Mouse (Mus musculus) CH12.LX (cell line): ENCODE results near the gene Trappc12. TPM values are rescaled to one million over a fixed set of nuclear protein-coding genes. Genes with fewer than 3 reads are reported as not detected.

ENCODE experiments used
- DNase-seq: peaks from one replicate; pipeline ENCODE4 v3.0.0-alpha.2; 2013; ENCODE audit errors: extremely low read depth
- H3K27ac ChIP-seq: 2 replicates; pipeline ENCODE4 v1.5.1; 2012; ENCODE audit warnings: low read depth, mild to moderate bottlenecking, control low read depth, moderate library complexity; ENCODE audit not compliant: insufficient read depth
- H3K27me3 ChIP-seq: replicated peaks from 2 replicates; pipeline ENCODE3; 2012; ENCODE audit warnings: inconsistent platforms
- H3K36me3 ChIP-seq, 2 experiments: replicated peaks in 1 of 2; 2 replicates each; pipeline versions ENCODE3 to v1.6.1; 2012; ENCODE audit warnings: inconsistent platforms in 1 of 2, low read length in 1 of 2, mild to moderate bottlenecking in 1 of 2, mixed read lengths in 1 of 2, moderate library complexity in 1 of 2; ENCODE audit not compliant: control insufficient read depth in 1 of 2, insufficient read depth in 1 of 2
- H3K4me1 ChIP-seq, 2 experiments: 2 replicates each; pipeline ENCODE4 v1.6.1; 2012; ENCODE audit warnings: inconsistent platforms in 1 of 2, moderate library complexity in 1 of 2; ENCODE audit not compliant: insufficient read depth in 2 of 2, control insufficient read depth in 1 of 2
- H3K4me2 ChIP-seq: 2 replicates; pipeline ENCODE4 v1.6.1; 2012; ENCODE audit warnings: low read depth, mild to moderate bottlenecking, control low read depth; ENCODE audit not compliant: poor library complexity, insufficient read depth, severe bottlenecking
- H3K4me3 ChIP-seq, 3 experiments: fragments of 150-350 bp in 1 of 3; sonication (generic) in 1 of 3; replicated peaks in 1 of 3; 2 replicates each; pipeline versions ENCODE3 to v1.5.1; 2011 to 2012; ENCODE audit warnings: low read depth in 2 of 3, low read length in 2 of 3, mild to moderate bottlenecking in 2 of 3, moderate library complexity in 2 of 3, control low read depth in 1 of 3, improper control_type of control experiment in 1 of 3, inconsistent platforms in 1 of 3, mixed read lengths in 1 of 3; ENCODE audit not compliant: poor library complexity in 1 of 3
- H3K79me2 ChIP-seq: replicated peaks from 2 replicates; pipeline ENCODE4 v1.6.1; 2012; ENCODE audit warnings: mild to moderate bottlenecking, moderate library complexity; ENCODE audit not compliant: control insufficient read depth, poor library complexity, insufficient read depth, severe bottlenecking; ENCODE audit errors: extremely low read depth
- H3K9ac ChIP-seq: 2 replicates; pipeline ENCODE4 v1.6.1; 2012; ENCODE audit warnings: low read depth, mild to moderate bottlenecking, control low read depth, moderate library complexity; ENCODE audit not compliant: insufficient read depth
- H3K9me3 ChIP-seq: replicated peaks from 2 replicates; pipeline ENCODE3; 2012; ENCODE audit warnings: low read length, inconsistent platforms, mixed read lengths
- BHLHE40 ChIP-seq: IDR thresholded peaks from 2 replicates; pipeline ENCODE4 v1.6.1; 2011; ENCODE audit warnings: mild to moderate bottlenecking, low read depth, low read length, improper control_type of control experiment
- CHD1 ChIP-seq: IDR thresholded peaks from 2 replicates; pipeline ENCODE4 v1.6.1; 2012; ENCODE audit warnings: low read depth, low read length, improper control_type of control experiment, inconsistent platforms
- CHD2 ChIP-seq: IDR thresholded peaks from 2 replicates; pipeline ENCODE4 v1.6.1; 2011; ENCODE audit warnings: low read length, improper control_type of control experiment
- E2F4 ChIP-seq: IDR thresholded peaks from 2 replicates; pipeline ENCODE4 v1.6.1; 2011; ENCODE audit warnings: low read depth, low read length, improper control_type of control experiment; ENCODE audit not compliant: insufficient replicate concordance
- ELF1 ChIP-seq: IDR thresholded peaks from 2 replicates; pipeline ENCODE4 v1.6.1; 2014; ENCODE audit warnings: low read depth, mild to moderate bottlenecking, inconsistent platforms, low read length, improper control_type of control experiment
- EP300 ChIP-seq: IDR thresholded peaks from 2 replicates; pipeline ENCODE4 v1.6.1; 2011; ENCODE audit warnings: low read length, improper control_type of control experiment
- HCFC1 ChIP-seq: IDR thresholded peaks from 2 replicates; pipeline ENCODE4 v1.6.1; 2012; ENCODE audit warnings: low read depth, mild to moderate bottlenecking, inconsistent platforms, low read length, improper control_type of control experiment
- IRF4 ChIP-seq: IDR thresholded peaks from 2 replicates; pipeline ENCODE4 v1.6.1; 2014; ENCODE audit warnings: low read depth, mild to moderate bottlenecking, inconsistent platforms, low read length, improper control_type of control experiment
- JUND ChIP-seq: conservative IDR thresholded peaks from 2 replicates; pipeline ENCODE4 v1.6.1; 2011; ENCODE audit warnings: low read depth, low read length, improper control_type of control experiment
- KAT2A ChIP-seq: IDR thresholded peaks from 2 replicates; pipeline ENCODE4 v1.6.1; 2012; ENCODE audit warnings: low read length, improper control_type of control experiment, inconsistent platforms; ENCODE audit not compliant: insufficient replicate concordance
- MAFK ChIP-seq: IDR thresholded peaks from 2 replicates; pipeline ENCODE4 v1.6.1; 2011; ENCODE audit warnings: low read length, improper control_type of control experiment; ENCODE audit not compliant: insufficient replicate concordance
- MAZ ChIP-seq: IDR thresholded peaks from 2 replicates; pipeline ENCODE4 v1.6.1; 2012; ENCODE audit warnings: low read depth, mild to moderate bottlenecking, inconsistent platforms, low read length, improper control_type of control experiment, moderate library complexity
- NRF1 ChIP-seq: IDR thresholded peaks from 2 replicates; pipeline ENCODE4 v1.6.1; 2014; ENCODE audit warnings: low read depth, mild to moderate bottlenecking, inconsistent platforms, low read length, improper control_type of control experiment, moderate library complexity
- PAX5 ChIP-seq: IDR thresholded peaks from 2 replicates; pipeline ENCODE4 v1.6.1; 2012; ENCODE audit warnings: low read length, inconsistent platforms, mixed read lengths
- RAD21 ChIP-seq: IDR thresholded peaks from 2 replicates; pipeline ENCODE4 v1.6.1; 2011; ENCODE audit warnings: low read depth, mild to moderate bottlenecking, low read length, improper control_type of control experiment, moderate library complexity
- SIN3A ChIP-seq: IDR thresholded peaks from 2 replicates; pipeline ENCODE4 v1.6.1; 2012; ENCODE audit warnings: low read length, improper control_type of control experiment, inconsistent platforms
- SMC3 ChIP-seq: IDR thresholded peaks from 2 replicates; pipeline ENCODE4 v1.6.1; 2011; ENCODE audit warnings: low read depth, low read length, improper control_type of control experiment
- TBP ChIP-seq: conservative IDR thresholded peaks from 2 replicates; pipeline ENCODE4 v1.6.1; 2011; ENCODE audit warnings: low read depth, low read length, improper control_type of control experiment
- USF2 ChIP-seq: conservative IDR thresholded peaks from 2 replicates; pipeline ENCODE4 v1.6.1; 2011; ENCODE audit warnings: low read depth, low read length, improper control_type of control experiment
- ZMIZ1 ChIP-seq: IDR thresholded peaks from 2 replicates; pipeline ENCODE4 v1.6.1; 2012; ENCODE audit warnings: low read depth, mild to moderate bottlenecking, inconsistent platforms, low read length, improper control_type of control experiment
- dilution Hi-C: fragments of 300-500 bp; cut with MboI; formaldehyde crosslinking; loops from 2 replicates; pipeline ENCODE4 v1.14.3; 2020; ENCODE audit warnings: low sequenced_read_pairs; ENCODE audit not compliant: extremely low pct_unique_long_range_greater_than_20kb, extremely low pct_ligation_motif_present
- in situ Hi-C: fragments of 300-500 bp; cut with MboI; formaldehyde crosslinking; loops from 3 replicates; pipeline ENCODE4 v1.14.3; 2019; ENCODE audit warnings: low sequenced_read_pairs, low pct_ligation_motif_present, low pct_unique_long_range_greater_than_20kb, mixed read lengths
- polyA plus RNA-seq: library from polyadenylated mRNA; unstranded; fragments of >175 nt; gene quantifications from 2 replicates; pipeline ENCODE4 v1.2.1, GENCODE M21; 2012; ENCODE audit warnings: low read depth; ENCODE audit not compliant: insufficient read length
- total RNA-seq, 2 experiments: library from RNA; depleted of rRNA; stranded (reverse); fragments of 300-350 nt in 1 of 2; fragments of >200 nt in 1 of 2; gene quantifications; 2 replicates each; pipeline ENCODE4 v1.2.3; 2012 to 2014

Gene Trappc12
- total and polyA plus RNA-seq, 3 experiments: 26.7 to 33.9 (median 28.9) TPM

- in situ Hi-C loops: no loop called here
- Histone ChIP-seq H3K9ac (no peak overlapping the region), H3K36me3 (peaks cover 30 to 69% of the 10 kb centered on the region in 2 experiments), H3K27ac (0 out of 2 replicates have a peak overlapping the region, but pooled peaks have one; percentile 12), H3K4me3 (no peak overlapping the region), H3K4me1 (peaks cover 21 to 56% of the 10 kb centered on the region in 2 experiments), H3K27me3 (no peaks in the 10 kb centered on the region), H3K9me3 (no peaks in the 10 kb centered on the region), H3K79me2 (no peaks in the 10 kb centered on the region), H3K4me2 (no peak overlapping the region)
- TF ChIP-seq PAX5 (no peak), IRF4 (no peak), USF2 (no peak), TBP (0 out of 2 replicates have a peak, but pooled peaks have one; percentile 42), MAZ (no peak), EP300 (peak; percentile 32; the same call in 1 of the 2 replicates), BHLHE40 (no peak), ELF1 (no peak), ZMIZ1 (no peak), E2F4 (no peak), CHD1 (no peak), KAT2A (no peak), CHD2 (no peak), SMC3 (no peak)
- DNase-seq: peak; percentile 45
- dilution Hi-C loops: no loop called here
Observed at GRCm38 (mm10) chr12:28726204-28726603, 24.1 kb downstream of the Trappc12 start.

GRCm38 (mm10) chr12:28724366-28724765 lies 25.9 kb downstream of the Trappc12 start:
- Histone ChIP-seq H3K79me2 (no peaks in the 10 kb centered on the region), H3K4me1 (peaks cover 21 to 56% of the 10 kb centered on the region in 2 experiments), H3K36me3 (peaks cover 44 to 73% of the 10 kb centered on the region in 2 experiments), H3K4me3 (no peak overlapping the region), H3K9ac (no peak overlapping the region), H3K4me2 (no peak overlapping the region), H3K27me3 (no peaks in the 10 kb centered on the region), H3K27ac (no peak overlapping the region), H3K9me3 (no peaks in the 10 kb centered on the region)
- dilution Hi-C loops (no loop called here), in situ Hi-C loops (no loop called here)
- no peak for DNase-seq
- TF ChIP-seq HCFC1 (no peak), KAT2A (no peak), RAD21 (no peak), NRF1 (no peak), ELF1 (no peak), MAFK (no peak), SIN3A (no peak), JUND (no peak)
